Mouse (Mus musculus): ENCODE results near the gene Spdef. TPM values are rescaled to one million over a fixed set of nuclear protein-coding genes. Genes with fewer than 3 reads are reported as not detected.

The Spdef gene
- polyA plus RNA-seq, 1 experiment = 4.8 TPM

DNA sequence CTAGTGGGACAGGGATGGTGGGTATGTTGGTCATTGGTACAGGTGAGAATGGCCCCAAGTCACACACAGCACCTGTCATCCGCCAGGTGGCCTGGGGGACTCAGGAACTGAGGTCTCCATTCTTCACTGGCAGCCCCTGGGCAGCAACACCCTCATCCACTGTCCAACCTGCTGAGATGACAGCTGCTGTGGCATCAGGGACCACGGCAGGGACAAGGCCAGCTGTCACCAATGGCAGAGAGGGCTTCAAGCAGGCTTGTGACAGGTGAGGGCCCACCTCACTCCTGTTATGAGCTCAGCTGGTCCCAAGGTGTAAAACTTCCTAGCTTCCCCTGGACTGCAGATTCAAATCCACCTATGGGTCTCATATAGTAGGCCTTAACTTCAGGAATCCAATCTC lies 19.4 kb upstream of the Spdef start:
- H3K27ac ChIP-seq (ENCODE audit: control insufficient read depth, insufficient read depth, low read depth, low read length) = no peak overlapping the region
- TF ChIP-seq CTCF (IDR thresholded peaks at IDR 0.05; ENCODE audit: control insufficient read depth, insufficient read depth, insufficient replicate concordance, low read depth, low read length) = no peak
- TF ChIP-seq POLR2A (IDR thresholded peaks at IDR 0.05; ENCODE audit: control insufficient read depth, low read depth, low read length) = no peak
- H3K4me3 ChIP-seq (ENCODE audit: control insufficient read depth, low read depth, low read length) = no peak overlapping the region
- H3K36me3 ChIP-seq (ENCODE audit: control insufficient read depth, insufficient read depth, low read length) = no peaks in the 10 kb centered on the region
- no peaks in the 10 kb centered on the region for H3K27me3 ChIP-seq (ENCODE audit: control insufficient read depth, insufficient read depth, low read length)
- no peaks in the 10 kb centered on the region for H3K4me1 ChIP-seq (ENCODE audit: control insufficient read depth, insufficient read depth, low read length)

- H3K36me3 ChIP-seq (ENCODE audit: control insufficient read depth, insufficient read depth, low read length) = no peaks in the 10 kb centered on the region
- no peak for TF ChIP-seq CTCF (IDR thresholded peaks at IDR 0.05; ENCODE audit: control insufficient read depth, insufficient read depth, insufficient replicate concordance, low read depth, low read length)
- no peak for TF ChIP-seq POLR2A (IDR thresholded peaks at IDR 0.05; ENCODE audit: control insufficient read depth, low read depth, low read length)
- no peak overlapping the region for H3K27ac ChIP-seq (ENCODE audit: control insufficient read depth, insufficient read depth, low read depth, low read length)
- H3K27me3 ChIP-seq (ENCODE audit: control insufficient read depth, insufficient read depth, low read length) = no peaks in the 10 kb centered on the region
- H3K4me3 ChIP-seq (ENCODE audit: control insufficient read depth, low read depth, low read length) = no peak overlapping the region
- no peaks in the 10 kb centered on the region for H3K4me1 ChIP-seq (ENCODE audit: control insufficient read depth, insufficient read depth, low read length)
Observed at GRCm38 (mm10) chr17:27746446-27746845, 17.7 kb upstream of the Spdef start.

GRCm38 (mm10) chr17:27740961-27741360 lies 12.2 kb upstream of the Spdef start:
- Histone ChIP-seq H3K4me3 (ENCODE audit: control insufficient read depth, low read depth, low read length) (no peak overlapping the region), H3K27ac (ENCODE audit: control insufficient read depth, insufficient read depth, low read depth, low read length) (no peak overlapping the region), H3K4me1 (ENCODE audit: control insufficient read depth, insufficient read depth, low read length) (no peaks in the 10 kb centered on the region), H3K27me3 (ENCODE audit: control insufficient read depth, insufficient read depth, low read length) (no peaks in the 10 kb centered on the region), H3K36me3 (ENCODE audit: control insufficient read depth, insufficient read depth, low read length) (no peaks in the 10 kb centered on the region)
- TF ChIP-seq CTCF (IDR thresholded peaks at IDR 0.05; ENCODE audit: control insufficient read depth, insufficient read depth, insufficient replicate concordance, low read depth, low read length) (no peak), POLR2A (IDR thresholded peaks at IDR 0.05; ENCODE audit: control insufficient read depth, low read depth, low read length) (no peak)

DNA sequence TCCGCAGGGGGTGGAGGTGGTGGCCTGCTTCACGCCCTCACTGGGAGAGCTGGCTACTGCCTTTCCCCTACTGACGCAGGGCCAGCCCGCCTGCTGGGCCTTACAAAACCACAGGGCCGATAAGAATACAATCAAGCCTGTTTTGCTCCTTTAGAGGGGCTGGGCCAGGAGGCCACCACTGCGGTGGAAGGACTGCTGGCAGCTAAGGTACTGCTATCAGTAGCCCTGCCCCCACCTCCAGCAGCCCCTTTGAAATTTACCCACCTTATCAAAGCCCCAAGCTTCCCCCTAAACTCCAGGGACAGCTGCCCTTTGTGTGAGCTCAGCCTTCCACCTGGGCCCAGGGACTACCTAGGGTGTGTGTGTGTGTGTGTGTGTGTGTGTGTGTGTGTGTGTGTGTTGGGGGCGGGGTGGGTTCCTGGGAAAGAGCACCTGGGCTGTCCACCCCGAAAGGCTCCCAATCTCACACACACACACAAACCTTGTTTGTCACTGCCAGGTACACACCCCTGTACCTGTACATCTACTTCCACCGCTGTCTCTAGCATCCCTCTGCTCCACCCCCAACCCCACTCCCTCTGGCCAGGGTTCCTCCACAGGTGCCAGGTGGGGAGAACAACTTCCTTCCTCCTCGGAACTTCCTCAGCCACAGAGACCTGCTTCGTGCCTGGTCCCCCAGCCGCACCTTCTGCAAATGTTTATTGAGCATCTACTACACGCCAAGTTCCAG lies 5.8 kb upstream of the Spdef start:
- no peak overlapping the region for H3K27ac ChIP-seq (ENCODE audit: control insufficient read depth, insufficient read depth, low read depth, low read length)
- H3K36me3 ChIP-seq (ENCODE audit: control insufficient read depth, insufficient read depth, low read length) = no peaks in the 10 kb centered on the region
- H3K27me3 ChIP-seq (ENCODE audit: control insufficient read depth, insufficient read depth, low read length) = no peaks in the 10 kb centered on the region
- H3K4me1 ChIP-seq (ENCODE audit: control insufficient read depth, insufficient read depth, low read length) = no peaks in the 10 kb centered on the region
- H3K4me3 ChIP-seq (ENCODE audit: control insufficient read depth, low read depth, low read length) = no peak overlapping the region
- TF ChIP-seq CTCF (IDR thresholded peaks at IDR 0.05; ENCODE audit: control insufficient read depth, insufficient read depth, insufficient replicate concordance, low read depth, low read length) = no peak
- no peak for TF ChIP-seq POLR2A (IDR thresholded peaks at IDR 0.05; ENCODE audit: control insufficient read depth, low read depth, low read length)

DNA sequence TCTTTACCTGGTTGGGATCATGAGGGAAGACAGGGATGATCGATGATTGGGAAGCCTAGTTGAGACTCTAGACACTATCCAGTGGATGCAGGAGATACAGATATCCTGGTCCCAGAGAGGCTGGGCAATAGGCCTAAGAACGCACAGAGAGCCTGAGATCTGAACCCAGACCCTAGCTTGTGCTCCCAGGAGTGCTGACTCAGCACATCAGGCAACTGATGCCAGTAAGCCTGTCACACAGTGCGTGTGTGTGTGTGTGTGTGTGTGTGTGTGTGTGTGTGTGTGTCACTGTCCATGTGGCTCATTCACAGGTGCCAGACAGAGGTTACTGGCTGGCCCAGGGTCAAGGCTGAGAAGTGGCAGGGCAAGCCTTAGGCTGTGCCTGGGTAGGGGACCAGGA lies 3.9 kb upstream of the Spdef start:
- no peaks in the 10 kb centered on the region for H3K27me3 ChIP-seq (ENCODE audit: control insufficient read depth, insufficient read depth, low read length)
- H3K36me3 ChIP-seq (ENCODE audit: control insufficient read depth, insufficient read depth, low read length) = no peaks in the 10 kb centered on the region
- no peak for TF ChIP-seq CTCF (IDR thresholded peaks at IDR 0.05; ENCODE audit: control insufficient read depth, insufficient read depth, insufficient replicate concordance, low read depth, low read length)
- TF ChIP-seq POLR2A (IDR thresholded peaks at IDR 0.05; ENCODE audit: control insufficient read depth, low read depth, low read length) = no peak
- H3K4me1 ChIP-seq (ENCODE audit: control insufficient read depth, insufficient read depth, low read length) = no peaks in the 10 kb centered on the region
- no peak overlapping the region for H3K27ac ChIP-seq (ENCODE audit: control insufficient read depth, insufficient read depth, low read depth, low read length)
- no peak overlapping the region for H3K4me3 ChIP-seq (ENCODE audit: control insufficient read depth, low read depth, low read length)

DNA sequence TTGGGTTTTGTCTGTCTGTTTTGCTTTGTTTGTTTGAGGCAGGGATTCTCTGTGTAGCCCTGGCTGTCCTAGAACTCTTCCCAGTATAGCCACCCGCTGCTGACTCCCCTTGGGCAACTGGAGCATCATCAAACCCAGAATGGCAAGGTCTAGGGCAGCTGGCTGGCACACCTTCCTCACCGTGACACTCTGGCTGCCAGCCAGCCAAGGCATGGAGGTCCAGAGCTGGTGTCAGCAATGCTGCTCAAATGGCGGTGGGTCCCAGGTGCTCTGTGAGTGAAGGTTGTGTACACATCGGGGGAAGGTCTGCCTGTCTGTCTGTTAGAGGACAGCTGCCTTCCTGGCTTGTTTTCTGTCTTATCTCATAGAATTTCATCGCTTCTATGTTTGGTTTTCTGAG lies 3.4 kb upstream of the Spdef start:
- TF ChIP-seq CTCF (IDR thresholded peaks at IDR 0.05; ENCODE audit: control insufficient read depth, insufficient read depth, insufficient replicate concordance, low read depth, low read length) (no peak), POLR2A (IDR thresholded peaks at IDR 0.05; ENCODE audit: control insufficient read depth, low read depth, low read length) (no peak)
- H3K36me3 ChIP-seq (ENCODE audit: control insufficient read depth, insufficient read depth, low read length) = no peaks in the 10 kb centered on the region
- H3K27ac ChIP-seq (ENCODE audit: control insufficient read depth, insufficient read depth, low read depth, low read length) = no peak overlapping the region
- H3K4me3 ChIP-seq (ENCODE audit: control insufficient read depth, low read depth, low read length) = no peak overlapping the region
- no peaks in the 10 kb centered on the region for H3K4me1 ChIP-seq (ENCODE audit: control insufficient read depth, insufficient read depth, low read length)
- no peaks in the 10 kb centered on the region for H3K27me3 ChIP-seq (ENCODE audit: control insufficient read depth, insufficient read depth, low read length)

DNA sequence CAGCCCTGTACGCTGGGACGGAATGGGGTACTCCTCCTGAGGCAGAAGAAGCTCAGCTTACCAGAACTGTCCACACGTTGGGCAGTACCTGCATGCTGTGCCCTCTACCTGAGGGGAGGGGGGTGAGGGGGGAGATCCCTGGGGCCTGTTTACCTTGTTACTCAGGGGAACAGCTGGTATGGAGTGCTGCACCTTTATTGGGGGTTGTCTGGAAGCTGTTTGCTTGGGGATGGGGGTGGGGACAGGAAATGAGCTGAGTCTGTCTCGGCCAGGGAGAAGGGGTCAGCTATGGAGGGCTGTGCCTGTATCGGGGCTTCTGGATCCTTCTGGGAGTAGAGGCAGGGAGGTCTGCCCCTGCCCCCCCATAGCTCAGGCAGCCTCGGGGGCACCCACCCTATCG lies 2.2 kb downstream of the Spdef start:
- no peaks in the 10 kb centered on the region; the same call in 1 of the 2 replicates for H3K4me1 ChIP-seq (ENCODE audit: control insufficient read depth, insufficient read depth, low read length)
- no peaks in the 10 kb centered on the region for H3K36me3 ChIP-seq (ENCODE audit: control insufficient read depth, insufficient read depth, low read length)
- TF ChIP-seq POLR2A (IDR thresholded peaks at IDR 0.05; ENCODE audit: control insufficient read depth, low read depth, low read length) = no peak
- TF ChIP-seq CTCF (IDR thresholded peaks at IDR 0.05; ENCODE audit: control insufficient read depth, insufficient read depth, insufficient replicate concordance, low read depth, low read length) = no peak
- H3K27ac ChIP-seq (ENCODE audit: control insufficient read depth, insufficient read depth, low read depth, low read length) = no peak overlapping the region
- no peaks in the 10 kb centered on the region for H3K27me3 ChIP-seq (ENCODE audit: control insufficient read depth, insufficient read depth, low read length)
- H3K4me3 ChIP-seq (ENCODE audit: control insufficient read depth, low read depth, low read length) = no peak overlapping the region
